14 mouse cellular contexts compared by ENCODE assay signal in the genomic region with DNA sequence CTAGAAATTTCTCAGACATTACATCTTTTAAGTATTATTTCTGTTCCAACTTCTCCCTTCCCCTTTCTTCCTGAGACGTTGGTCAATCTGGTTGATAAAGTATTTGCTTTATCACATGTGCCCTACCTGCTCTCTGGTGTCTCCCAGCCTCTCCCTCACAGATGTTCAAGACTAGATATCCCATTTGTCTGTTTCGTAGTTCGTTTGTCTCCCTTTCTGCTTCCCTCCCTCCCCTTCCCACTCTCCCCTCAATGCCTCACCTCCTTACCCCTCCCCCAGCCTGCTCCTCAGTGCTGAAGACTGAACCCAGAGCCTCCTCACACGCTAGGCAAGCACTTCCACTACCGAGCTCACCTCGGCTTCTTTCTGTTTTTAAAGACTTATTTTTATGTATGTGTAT.
"Had no signal": no experiment of that assay in that cellular context is flagged by ENCODE, and none has a peak within 500 bp of the region (broad histone marks: within the 10 kb centered on the region; RNA-seq: fewer than 3 reads in every experiment).

No protein-coding gene starts in this region.

- H3K27me3 ChIP-seq: midbrain, embryonic 12.5 days; neural tube, embryonic 15.5 days had no signal

- DNase-seq: kidney, adult 11 months; kidney, adult 9 months; kidney, postnatal 36 days; left cerebral cortex, postnatal 4 days; lung, adult 18-20 months; lung, postnatal 4 days; right cerebral cortex, adult 18-20 months; right cerebral cortex, postnatal 25 days; thymus, postnatal 36 days had no signal

- H3K27ac ChIP-seq: kidney, postnatal 0 days; midbrain, embryonic 12.5 days; neural tube, embryonic 15.5 days had no signal

- H3K9ac ChIP-seq: midbrain, embryonic 12.5 days; neural tube, embryonic 15.5 days had no signal

- H3K4me2 ChIP-seq: midbrain, embryonic 12.5 days; neural tube, embryonic 15.5 days had no signal

- H3K4me3 ChIP-seq: megakaryocyte, embryonic 14.5 days; midbrain, embryonic 12.5 days; myocyte; neural tube, embryonic 15.5 days had no signal

- H3K4me1 ChIP-seq: midbrain, embryonic 12.5 days; neural tube, embryonic 15.5 days had no signal

- H3K36me3 ChIP-seq: midbrain, embryonic 12.5 days; neural tube, embryonic 15.5 days had no signal

- H3K9me3 ChIP-seq: megakaryocyte, embryonic 14.5 days; midbrain, embryonic 12.5 days; neural tube, embryonic 15.5 days had no signal
